In genomic region chr3:39122250-39122649, GRCm38 (mm10) we compare ENCODE assay signal across 17 mouse cellular contexts.
"Had no signal": no experiment of that assay in that cellular context is flagged by ENCODE, and none has a peak within 500 bp of the region (broad histone marks: within the 10 kb centered on the region; RNA-seq: fewer than 3 reads in every experiment).

No protein-coding gene starts in this region.

- H3K27me3 ChIP-seq: midbrain, embryonic 12.5 days; neural tube, embryonic 13.5 days; neural tube, embryonic 15.5 days; stomach, embryonic 15.5 days had no signal

- H3K27ac ChIP-seq: midbrain, embryonic 10.5 days; midbrain, embryonic 12.5 days; neural tube, embryonic 13.5 days; neural tube, embryonic 15.5 days; stomach, embryonic 15.5 days; stomach, postnatal 0 days had no signal

- H3K4me1 ChIP-seq: midbrain, embryonic 10.5 days; midbrain, embryonic 12.5 days; neural tube, embryonic 13.5 days; neural tube, embryonic 15.5 days; stomach, embryonic 15.5 days had no signal

- H3K4me2 ChIP-seq: lung, embryonic 14.5 days; midbrain, embryonic 12.5 days; neural tube, embryonic 13.5 days; neural tube, embryonic 15.5 days; stomach, embryonic 15.5 days had no signal

- H3K4me3 ChIP-seq: midbrain, embryonic 10.5 days; midbrain, embryonic 12.5 days; myocyte; neural tube, embryonic 13.5 days; neural tube, embryonic 15.5 days; stomach, embryonic 15.5 days had no signal

- H3K36me3 ChIP-seq: midbrain, embryonic 10.5 days; midbrain, embryonic 12.5 days; neural tube, embryonic 13.5 days; neural tube, embryonic 15.5 days; stomach, embryonic 15.5 days had no signal

- H3K9me3 ChIP-seq: midbrain, embryonic 10.5 days; midbrain, embryonic 12.5 days; neural tube, embryonic 15.5 days; stomach, embryonic 15.5 days had no signal

- ATAC-seq: midbrain, embryonic 16.5 days had no signal

- DNase-seq: lung, adult 18-20 months; lung, embryonic 14.5 days; lung, postnatal 10 days; lung, postnatal 4 days; midbrain, embryonic 14.5 days; right cerebral cortex, postnatal 14 days; thymus, adult 2 months; thymus, postnatal 25 days; thymus, postnatal 4 days had no signal

- H3K9ac ChIP-seq: lung, embryonic 14.5 days; midbrain, embryonic 12.5 days; neural tube, embryonic 13.5 days; neural tube, embryonic 15.5 days; stomach, embryonic 15.5 days had no signal
